In genomic region chr6:50986270-50986924, GRCm38 (mm10) we compare ENCODE assay signal across 11 mouse cellular contexts.
DNase-seq lines count a peak whose midpoint lies in the region; ATAC-seq and TF ChIP-seq lines count a peak whose summit lies in the region.
"Had no signal": no experiment of that assay in that cellular context is flagged by ENCODE, and none has a peak within 500 bp of the region (broad histone marks: within the 10 kb centered on the region; RNA-seq: fewer than 3 reads in every experiment).

No protein-coding gene starts in this region.

- TF ChIP-seq CTCF in hindbrain, postnatal 0 days (IDR thresholded peaks at IDR 0.05; ENCODE audit: low read depth): no peak
- TF ChIP-seq CTCF in gastrocnemius, adult 2 months (IDR thresholded peaks at IDR 0.05): no peak

- peak; percentile 51; the same call in 1 of the 2 replicates for ATAC-seq in hindbrain, postnatal 0 days
- ATAC-seq: liver, embryonic 12.5 days had no signal

- 45% methylated on average over 9 of the region's 9 CpGs for WGBS in hindbrain, postnatal 0 days

- H3K27me3 ChIP-seq in hindbrain, postnatal 0 days (ENCODE audit: insufficient read depth, low read length): no peaks in the 10 kb centered on the region
- H3K27me3 ChIP-seq: liver, embryonic 12.5 days had no signal

- peaks cover 20% of the 10 kb centered on the region for H3K4me1 ChIP-seq in hindbrain, postnatal 0 days (ENCODE audit: insufficient read depth, low read length)
- H3K4me1 ChIP-seq: liver, embryonic 12.5 days had no signal

- no peak overlapping the region for H3K27ac ChIP-seq in hindbrain, postnatal 0 days
- no peak overlapping the region for H3K27ac ChIP-seq in gastrocnemius, adult 2 months
- H3K27ac ChIP-seq: liver, embryonic 12.5 days had no signal

- no peak overlapping the region for H3K9ac ChIP-seq in hindbrain, postnatal 0 days (replicated peaks; ENCODE audit: low read length)
- H3K9ac ChIP-seq: liver, embryonic 12.5 days had no signal

- H3K4me3 ChIP-seq in hindbrain, postnatal 0 days (ENCODE audit: low read length): no peak overlapping the region
- no peak overlapping the region for H3K4me3 ChIP-seq in gastrocnemius, adult 2 months
- H3K4me3 ChIP-seq: liver, embryonic 12.5 days had no signal

- no peak overlapping the region for H3K4me2 ChIP-seq in hindbrain, postnatal 0 days (ENCODE audit: low read depth, low read length)
- H3K4me2 ChIP-seq: liver, embryonic 12.5 days had no signal

- no peaks in the 10 kb centered on the region for H3K9me3 ChIP-seq in hindbrain, postnatal 0 days (ENCODE audit: low read length)
- H3K9me3 ChIP-seq: liver, embryonic 12.5 days had no signal

- intact Hi-C loops in heart, postnatal 36 days (cut with DNase I): no loop called here
- intact Hi-C loops in gastrocnemius, adult 2 months (cut with DNase I): no loop called here

- no peaks in the 10 kb centered on the region for H3K36me3 ChIP-seq in hindbrain, postnatal 0 days (ENCODE audit: insufficient read depth, low read length)
- H3K36me3 ChIP-seq: liver, embryonic 12.5 days had no signal

- peak; percentile 88 for DNase-seq in heart, adult 11 months
- no peak for DNase-seq in heart, postnatal 36 days
- peak; percentile 49 to 67 for DNase-seq in right cerebral cortex, postnatal 10 days (ENCODE audit: low spot score in 2 of 2)
- DNase-seq in right cerebral cortex, postnatal 14 days: no peak
- peak; percentile 51 for DNase-seq in hindbrain, postnatal 0 days (ENCODE audit: low spot score)
- peak; percentile 85 for DNase-seq in retina, postnatal 1 day
- DNase-seq in thymus, adult 18-20 months: no peak
- no peak for DNase-seq in gastrocnemius, adult 2 months
- DNase-seq: B cell, adult 2 months; cerebellum, postnatal 36 days had no signal

Comparison
In these comparisons a context has a peak if more than half of its experiments do, and no peak if none do; other contexts are left out.
1. DNase-seq: peak in heart, adult 11 months (single experiment), right cerebral cortex, postnatal 10 days (2 of 2), hindbrain, postnatal 0 days (single experiment) and retina, postnatal 1 day (single experiment); none in heart, postnatal 36 days (0 of 2), right cerebral cortex, postnatal 14 days (single experiment), thymus, adult 18-20 months (0 of 2) and gastrocnemius, adult 2 months (single experiment).